Comparison of ENCODE assay signal across 21 mouse cellular contexts in genomic region chr2:161136999-161137398, GRCm38 (mm10). TPM values are rescaled to one million over a fixed set of nuclear protein-coding genes. Genes with fewer than 3 reads are reported as not detected.
DNase-seq lines count a peak whose midpoint lies in the region; ATAC-seq lines count a peak whose summit lies in the region.
"Had no signal": no experiment of that assay in that cellular context is flagged by ENCODE, and none has a peak within 500 bp of the region (broad histone marks: within the 10 kb centered on the region; RNA-seq: fewer than 3 reads in every experiment).

No protein-coding gene starts in this region.

- no peaks in the 10 kb centered on the region for H3K4me1 ChIP-seq in embryonic facial prominence, embryonic 14.5 days (ENCODE audit: control insufficient read depth, insufficient read depth, low read length)
- no peaks in the 10 kb centered on the region for H3K4me1 ChIP-seq in embryonic facial prominence, embryonic 10.5 days
- H3K4me1 ChIP-seq in heart, embryonic 16.5 days (ENCODE audit: control insufficient read depth, insufficient read depth, low read length), result no peaks in the 10 kb centered on the region
- peaks cover 24% of the 10 kb centered on the region for H3K4me1 ChIP-seq in lung, embryonic 15.5 days
- H3K4me1 ChIP-seq: liver, embryonic 15.5 days; midbrain, embryonic 12.5 days; neural tube, embryonic 15.5 days had no signal

- H3K36me3 ChIP-seq in embryonic facial prominence, embryonic 14.5 days (ENCODE audit: control insufficient read depth, insufficient read depth, low read length), result no peaks in the 10 kb centered on the region
- H3K36me3 ChIP-seq in embryonic facial prominence, embryonic 10.5 days (replicated peaks), result no peaks in the 10 kb centered on the region
- H3K36me3 ChIP-seq in heart, embryonic 16.5 days (ENCODE audit: control insufficient read depth, insufficient read depth), result no peaks in the 10 kb centered on the region
- H3K36me3 ChIP-seq in lung, embryonic 15.5 days, result no peaks in the 10 kb centered on the region
- H3K36me3 ChIP-seq: kidney, embryonic 15.5 days; limb, embryonic 10.5 days; liver, embryonic 15.5 days; midbrain, embryonic 12.5 days; neural tube, embryonic 15.5 days had no signal

- H3K27me3 ChIP-seq in embryonic facial prominence, embryonic 14.5 days (replicated peaks; ENCODE audit: control insufficient read depth, insufficient read depth, low read length), result no peaks in the 10 kb centered on the region
- no peaks in the 10 kb centered on the region for H3K27me3 ChIP-seq in embryonic facial prominence, embryonic 10.5 days (replicated peaks; ENCODE audit: low read depth, poor library complexity, severe bottlenecking)
- H3K27me3 ChIP-seq in heart, embryonic 16.5 days (ENCODE audit: control insufficient read depth, insufficient read depth, low read length), result no peaks in the 10 kb centered on the region
- H3K27me3 ChIP-seq in lung, embryonic 15.5 days, result no peaks in the 10 kb centered on the region
- H3K27me3 ChIP-seq: kidney, embryonic 15.5 days; liver, embryonic 15.5 days; midbrain, embryonic 12.5 days; neural tube, embryonic 15.5 days had no signal

- no peak overlapping the region for H3K4me3 ChIP-seq in embryonic facial prominence, embryonic 14.5 days (ENCODE audit: low read depth, low read length)
- no peak overlapping the region for H3K4me3 ChIP-seq in embryonic facial prominence, embryonic 10.5 days
- no peak overlapping the region for H3K4me3 ChIP-seq in heart, embryonic 16.5 days (ENCODE audit: low read length)
- H3K4me3 ChIP-seq in lung, embryonic 15.5 days, result no peak overlapping the region
- H3K4me3 ChIP-seq: kidney, embryonic 15.5 days; limb, embryonic 10.5 days; liver, embryonic 15.5 days; midbrain, embryonic 12.5 days; neural tube, embryonic 15.5 days had no signal

- H3K9me3 ChIP-seq in embryonic facial prominence, embryonic 14.5 days (ENCODE audit: control insufficient read depth, low read length), result no peaks in the 10 kb centered on the region
- H3K9me3 ChIP-seq in embryonic facial prominence, embryonic 10.5 days, result no peaks in the 10 kb centered on the region
- H3K9me3 ChIP-seq in heart, embryonic 16.5 days (replicated peaks; ENCODE audit: control insufficient read depth, low read length), result no peaks in the 10 kb centered on the region
- no peaks in the 10 kb centered on the region for H3K9me3 ChIP-seq in lung, embryonic 15.5 days
- H3K9me3 ChIP-seq: kidney, embryonic 15.5 days; limb, embryonic 10.5 days; liver, embryonic 15.5 days; midbrain, embryonic 12.5 days; neural tube, embryonic 15.5 days had no signal

- 48% methylated on average over 3 of the region's 3 CpGs for WGBS in embryonic facial prominence, embryonic 14.5 days
- 74% methylated on average over 3 of the region's 3 CpGs for WGBS in embryonic facial prominence, embryonic 10.5 days
- 33% methylated on average over 3 of the region's 3 CpGs for whole genome bisulfite sequencing in heart, embryonic 16.5 days
- WGBS in lung, embryonic 15.5 days, result 31% methylated on average over 3 of the region's 3 CpGs

- no peak overlapping the region for H3K9ac ChIP-seq in embryonic facial prominence, embryonic 14.5 days (ENCODE audit: low read depth, low read length)
- H3K9ac ChIP-seq in heart, embryonic 16.5 days (ENCODE audit: low read length), result no peak overlapping the region
- H3K9ac ChIP-seq in lung, embryonic 15.5 days, result no peak overlapping the region
- H3K9ac ChIP-seq: forebrain, postnatal 0 days; hindbrain, embryonic 14.5 days; kidney, embryonic 15.5 days; liver, embryonic 15.5 days; midbrain, embryonic 12.5 days; neural tube, embryonic 15.5 days had no signal

- DNase-seq in embryonic facial prominence, embryonic 14.5 days (ENCODE audit: low spot score), result peak; percentile 29
- no peak for DNase-seq in embryonic facial prominence, embryonic 10.5 days (ENCODE audit: low spot score)
- no peak for DNase-seq in heart, postnatal 14 days
- DNase-seq in lung, postnatal 25 days (ENCODE audit: low spot score), result no peak
- peak; percentile 19 to 66 for DNase-seq in lung, postnatal 4 days
- DNase-seq in spleen, adult 18-20 months, result no peak
- DNase-seq: adrenal gland, postnatal 10 days; cerebellum, adult 8-10 months; forebrain, postnatal 0 days; gastrocnemius, postnatal 25 days; heart, postnatal 4 days; liver; right cerebral cortex, adult 18-20 months had no signal

- no peak for ATAC-seq in embryonic facial prominence, embryonic 14.5 days (ENCODE audit: low read depth)
- ATAC-seq in heart, embryonic 16.5 days (replicated peaks; ENCODE audit: extremely low read depth, insufficient read depth, low FRiP score), result peak; percentile 32; the same call in 1 of the 2 replicates
- peak; percentile 76; the same call in 1 of the 2 replicates for ATAC-seq in lung, embryonic 15.5 days (ENCODE audit: borderline replicate concordance, extremely low read depth, low FRiP score, low TSS enrichment)
- ATAC-seq: forebrain, postnatal 0 days had no signal

- no peak overlapping the region for H3K27ac ChIP-seq in embryonic facial prominence, embryonic 14.5 days (replicated peaks; ENCODE audit: low read depth, low read length)
- no peak overlapping the region for H3K27ac ChIP-seq in embryonic facial prominence, embryonic 10.5 days (replicated peaks)
- no peak overlapping the region for H3K27ac ChIP-seq in heart, embryonic 16.5 days (ENCODE audit: low read length)
- H3K27ac ChIP-seq in lung, embryonic 15.5 days, result peak overlapping the region; percentile 51; the same call in 1 of the 2 replicates
- H3K27ac ChIP-seq: hindbrain, embryonic 14.5 days; kidney, embryonic 15.5 days; limb, embryonic 10.5 days; liver, embryonic 15.5 days; midbrain, embryonic 12.5 days; neural tube, embryonic 15.5 days had no signal

- intact Hi-C loops in heart, postnatal 14 days (cut with DNase I), result no loop called here

- H3K4me2 ChIP-seq in embryonic facial prominence, embryonic 14.5 days (ENCODE audit: low read depth, low read length), result no peak overlapping the region
- H3K4me2 ChIP-seq in heart, embryonic 16.5 days (ENCODE audit: low read depth, low read length), result no peak overlapping the region
- H3K4me2 ChIP-seq in lung, embryonic 15.5 days, result no peak overlapping the region
- H3K4me2 ChIP-seq: hindbrain, embryonic 14.5 days; kidney, embryonic 15.5 days; liver, embryonic 15.5 days; midbrain, embryonic 12.5 days; neural tube, embryonic 15.5 days had no signal

RNA-seq across cellular contexts. Expression of gene Chd6, which starts 28.1 kb away (rescaled TPM):
- polyA plus RNA-seq in embryonic facial prominence, embryonic 14.5 days (2014; fragmentation: Nextera tagmentation; extraction: Ambion mirVana), result 24.2 and 27.8 TPM in 2 replicates
- 31.0 and 34.4 TPM in 2 replicates for polyA plus RNA-seq in embryonic facial prominence, embryonic 10.5 days (2016; fragmentation: Nextera tagmentation; extraction: Ambion mirVana)
- 18.4 and 18.8 TPM in 2 replicates for polyA plus RNA-seq in heart, embryonic 16.5 days (2015; fragmentation: Nextera tagmentation; extraction: Ambion mirVana)
- 10 to 100 TPM; 87.6 to 95.7 TPM for total RNA-seq in heart, postnatal 14 days (2021)
- polyA plus RNA-seq in lung, embryonic 15.5 days (2015; fragmentation: Nextera tagmentation; extraction: Ambion mirVana), result 28.7 and 32.8 TPM in 2 replicates

Comparison
In these comparisons a context has a peak if more than half of its experiments do, and no peak if none do; other contexts are left out.
1. DNase-seq: peak in embryonic facial prominence, embryonic 14.5 days (single experiment) and lung, postnatal 4 days (2 of 2); none in embryonic facial prominence, embryonic 10.5 days (single experiment), heart, postnatal 14 days (0 of 2), lung, postnatal 25 days (single experiment) and spleen, adult 18-20 months (0 of 2).